Mouse (Mus musculus): ENCODE results near the gene Gm20696. TPM values are rescaled to one million over a fixed set of nuclear protein-coding genes. Genes with fewer than 3 reads are reported as not detected.

Gene Gm20696
- total and polyA plus RNA-seq, 3 experiments, result 1.5 to 7.1 TPM; not detected in 1

DNA sequence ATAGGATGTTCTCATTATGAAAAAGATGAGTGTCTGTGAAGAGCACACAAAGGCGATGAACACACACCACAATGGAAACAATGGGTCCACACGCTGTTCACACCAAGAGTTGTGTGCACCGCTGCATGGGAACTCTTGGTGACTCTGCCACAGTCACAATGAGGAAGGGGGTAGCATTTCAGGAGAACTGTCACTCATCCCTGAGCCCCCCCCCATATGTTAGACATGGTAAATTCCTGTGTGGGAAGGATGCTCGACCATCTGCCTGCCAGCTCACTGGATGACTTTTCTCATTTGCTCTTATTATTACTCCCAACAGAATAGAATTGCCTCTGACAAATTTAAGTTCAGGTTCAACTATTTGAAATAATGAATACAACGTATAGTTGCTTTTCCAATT, 35.0 kb downstream of the Gm20696 start:
- Histone ChIP-seq H3K9me3 (replicated peaks) (peaks cover 65% of the 10 kb centered on the region), H3K4me1 (ENCODE audit: insufficient read depth, low read depth, low read length) (no peaks in the 10 kb centered on the region), H3K36me3 (replicated peaks) (no peaks in the 10 kb centered on the region), H3K27me3 (ENCODE audit: insufficient read depth, low read length) (no peaks in the 10 kb centered on the region), H3K4me3 (ENCODE audit: low read depth, low read length) (no peak overlapping the region)
- ATAC-seq (ENCODE audit: extremely low read depth, insufficient number of reproducible peaks, low FRiP score, poor library complexity, severe bottlenecking), result no peak
- no peak for TF ChIP-seq GATA1 (IDR thresholded peaks at IDR 0.05; ENCODE audit: borderline replicate concordance, low read length)
- TF ChIP-seq TAL1 (conservative IDR thresholded peaks at IDR 0.05; ENCODE audit: low read depth, low read length), result no peak
- DNase-seq (ENCODE audit: low spot score), result no peak

DNA sequence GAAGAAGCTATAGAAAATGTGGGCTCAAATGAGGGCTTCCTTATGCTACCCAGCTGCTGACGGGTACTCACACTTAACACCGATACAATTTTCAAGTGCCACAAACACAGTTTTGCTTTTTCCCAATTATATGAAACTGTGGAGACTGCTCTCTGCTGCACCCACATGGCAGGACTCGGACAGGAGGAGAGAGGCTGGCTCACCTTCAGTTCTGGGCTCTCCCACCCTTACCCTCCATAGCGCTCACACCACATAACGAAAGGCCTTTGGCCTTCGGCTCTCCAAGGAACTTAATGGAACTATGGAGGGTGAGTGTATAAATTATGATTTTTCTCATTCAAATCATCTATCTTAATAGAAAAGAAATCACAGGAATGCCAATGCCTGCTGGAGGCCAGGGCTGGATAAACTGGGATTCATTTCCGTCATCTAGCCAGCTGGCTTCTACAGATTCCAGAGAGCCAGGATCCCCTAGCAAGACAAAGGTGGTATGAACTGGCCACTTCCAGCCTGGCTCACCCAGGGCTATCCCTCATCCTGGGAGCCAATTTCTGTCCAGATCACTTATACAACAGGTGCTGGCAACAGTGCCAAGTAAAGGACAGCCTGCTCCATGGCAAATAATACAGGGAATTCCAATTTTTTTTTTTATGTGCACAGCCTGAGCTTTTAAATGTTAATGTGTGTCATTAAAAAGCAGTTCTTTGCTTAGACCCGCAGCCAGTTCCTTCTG, 36.7 kb downstream of the Gm20696 start:
- Histone ChIP-seq H3K9me3 (replicated peaks) (peaks cover 56% of the 10 kb centered on the region), H3K36me3 (replicated peaks) (no peaks in the 10 kb centered on the region), H3K4me3 (ENCODE audit: low read depth, low read length) (no peak overlapping the region), H3K4me1 (ENCODE audit: insufficient read depth, low read depth, low read length) (no peaks in the 10 kb centered on the region), H3K27me3 (ENCODE audit: insufficient read depth, low read length) (no peaks in the 10 kb centered on the region)
- TF ChIP-seq POLR2AphosphoS5 (IDR thresholded peaks at IDR 0.05; ENCODE audit: insufficient replicate concordance, low read depth, low read length) (no peak), TAL1 (conservative IDR thresholded peaks at IDR 0.05; ENCODE audit: low read depth, low read length) (no peak), GATA2 (IDR thresholded peaks at IDR 0.05; ENCODE audit: borderline replicate concordance, low read depth, low read length) (no peak), CTCF (IDR thresholded peaks at IDR 0.05; ENCODE audit: low read depth, low read length) (no peak), GATA1 (IDR thresholded peaks at IDR 0.05; ENCODE audit: borderline replicate concordance, low read length) (no peak)
- DNase-seq (ENCODE audit: low spot score) (no peak), ATAC-seq (ENCODE audit: extremely low read depth, insufficient number of reproducible peaks, low FRiP score, poor library complexity, severe bottlenecking) (no peak)

DNA sequence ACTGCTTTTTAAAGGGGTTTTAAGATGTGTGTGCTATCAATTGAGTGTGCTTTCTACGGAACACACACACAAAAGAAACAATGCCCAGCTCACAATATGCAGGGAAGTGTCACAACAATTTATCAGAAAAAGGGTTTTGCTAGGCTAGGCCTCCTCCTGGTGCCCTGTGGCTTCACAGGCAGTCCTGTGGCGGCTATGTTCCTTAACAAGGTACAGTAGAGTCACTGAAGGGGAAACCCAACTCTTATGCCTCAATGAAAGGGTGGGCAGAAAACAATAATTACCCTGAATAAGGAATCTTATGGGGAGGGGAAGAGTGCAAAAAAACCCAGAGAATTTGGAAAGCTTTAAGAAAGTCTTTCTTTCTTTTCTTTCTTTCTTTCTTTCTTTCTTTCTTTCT, 40.2 kb downstream of the Gm20696 start:
- H3K36me3 ChIP-seq (replicated peaks), result no peaks in the 10 kb centered on the region
- ATAC-seq (ENCODE audit: extremely low read depth, insufficient number of reproducible peaks, low FRiP score, poor library complexity, severe bottlenecking), result no peak
- H3K9me3 ChIP-seq (replicated peaks), result peaks cover 35% of the 10 kb centered on the region
- DNase-seq (ENCODE audit: low spot score), result no peak
- H3K27me3 ChIP-seq (ENCODE audit: insufficient read depth, low read length), result no peaks in the 10 kb centered on the region
- H3K4me3 ChIP-seq (ENCODE audit: low read depth, low read length), result no peak overlapping the region
- TF ChIP-seq CTCF (IDR thresholded peaks at IDR 0.05; ENCODE audit: low read depth, low read length), result no peak
- no peaks in the 10 kb centered on the region for H3K4me1 ChIP-seq (ENCODE audit: insufficient read depth, low read depth, low read length)

DNA sequence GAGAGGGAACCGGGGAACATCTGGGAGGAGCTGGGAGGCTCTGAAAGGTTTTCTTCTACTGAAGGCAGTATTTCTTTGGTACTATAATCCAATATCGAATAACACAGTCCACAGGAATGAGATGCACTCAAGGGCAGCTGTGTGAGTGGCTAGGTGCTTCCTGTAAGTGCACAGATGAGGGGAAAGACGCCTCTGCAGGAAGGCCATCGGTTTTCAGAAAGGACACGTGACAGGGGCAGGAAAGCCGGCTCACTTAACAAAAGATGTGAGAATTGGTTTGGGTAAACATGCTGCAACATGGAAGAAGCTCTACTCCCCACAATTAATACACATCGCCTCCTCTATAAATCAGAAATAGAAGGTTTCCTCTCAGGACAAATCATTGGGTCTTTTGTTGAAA, 40.8 kb downstream of the Gm20696 start:
- no peak for DNase-seq (ENCODE audit: low spot score)
- no peak for TF ChIP-seq CTCF (IDR thresholded peaks at IDR 0.05; ENCODE audit: low read depth, low read length)
- no peak for TF ChIP-seq GATA1 (IDR thresholded peaks at IDR 0.05; ENCODE audit: borderline replicate concordance, low read length)
- no peak for TF ChIP-seq TAL1 (conservative IDR thresholded peaks at IDR 0.05; ENCODE audit: low read depth, low read length)
- ATAC-seq (ENCODE audit: extremely low read depth, insufficient number of reproducible peaks, low FRiP score, poor library complexity, severe bottlenecking), result no peak
- no peak overlapping the region for H3K4me3 ChIP-seq (ENCODE audit: low read depth, low read length)
- H3K36me3 ChIP-seq (replicated peaks), result no peaks in the 10 kb centered on the region
- H3K27me3 ChIP-seq (ENCODE audit: insufficient read depth, low read length), result no peaks in the 10 kb centered on the region
- no peaks in the 10 kb centered on the region for H3K4me1 ChIP-seq (ENCODE audit: insufficient read depth, low read depth, low read length)
- H3K9me3 ChIP-seq (replicated peaks), result peaks cover 32% of the 10 kb centered on the region

DNA sequence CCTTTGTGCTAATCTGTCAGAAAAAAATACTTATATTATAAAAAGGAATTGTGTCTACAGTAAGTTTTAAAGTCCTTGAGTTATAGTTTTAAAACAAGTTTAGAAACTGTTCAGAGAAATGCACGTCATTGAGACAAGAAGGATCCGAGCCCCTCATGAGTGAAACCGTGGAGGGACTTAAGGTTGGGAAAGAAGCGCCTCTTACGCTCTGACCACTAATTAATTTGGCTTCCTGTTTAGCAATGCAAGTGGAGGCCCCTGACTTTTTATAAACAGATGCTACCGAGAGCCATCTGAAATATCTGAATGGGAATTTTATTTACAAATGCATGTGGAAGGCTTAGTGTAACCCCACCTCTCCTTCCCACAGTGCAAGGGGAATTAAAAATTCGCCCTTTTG, 41.3 kb downstream of the Gm20696 start:
- Histone ChIP-seq H3K27me3 (ENCODE audit: insufficient read depth, low read length) (no peaks in the 10 kb centered on the region), H3K4me1 (ENCODE audit: insufficient read depth, low read depth, low read length) (no peaks in the 10 kb centered on the region), H3K9me3 (replicated peaks) (peaks cover 27% of the 10 kb centered on the region), H3K36me3 (replicated peaks) (no peaks in the 10 kb centered on the region), H3K4me3 (ENCODE audit: low read depth, low read length) (no peak overlapping the region)
- DNase-seq (ENCODE audit: low spot score), result no peak
- no peak for TF ChIP-seq TAL1 (conservative IDR thresholded peaks at IDR 0.05; ENCODE audit: low read depth, low read length)
- no peak for TF ChIP-seq GATA1 (IDR thresholded peaks at IDR 0.05; ENCODE audit: borderline replicate concordance, low read length)
- TF ChIP-seq CTCF (IDR thresholded peaks at IDR 0.05; ENCODE audit: low read depth, low read length), result no peak
- TF ChIP-seq POLR2AphosphoS5 (IDR thresholded peaks at IDR 0.05; ENCODE audit: insufficient replicate concordance, low read depth, low read length), result no peak
- TF ChIP-seq GATA2 (IDR thresholded peaks at IDR 0.05; ENCODE audit: borderline replicate concordance, low read depth, low read length), result no peak
- no peak for ATAC-seq (ENCODE audit: extremely low read depth, insufficient number of reproducible peaks, low FRiP score, poor library complexity, severe bottlenecking)

DNA sequence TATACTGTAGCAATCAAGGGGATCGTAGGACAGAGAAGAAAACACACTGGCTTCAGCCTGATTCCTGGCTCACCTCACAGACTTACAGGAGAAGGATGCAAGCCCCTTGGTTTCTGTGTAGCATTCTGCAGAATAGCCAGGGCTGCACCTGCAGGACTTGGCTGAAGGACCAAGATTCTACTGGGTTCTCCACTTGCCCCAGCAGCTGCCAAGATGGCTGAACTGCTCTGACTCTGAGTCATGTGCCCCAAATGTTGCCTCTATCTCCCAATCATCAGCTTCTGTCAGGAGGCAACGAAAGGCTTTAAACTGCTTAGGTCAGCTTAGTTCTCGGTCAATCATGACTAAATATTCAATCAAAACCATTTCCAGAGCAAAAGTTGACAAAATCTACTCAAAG, 42.1 kb downstream of the Gm20696 start:
- no peak for ATAC-seq (ENCODE audit: extremely low read depth, insufficient number of reproducible peaks, low FRiP score, poor library complexity, severe bottlenecking)
- Histone ChIP-seq H3K9me3 (replicated peaks) (peaks cover 30% of the 10 kb centered on the region), H3K36me3 (replicated peaks) (no peaks in the 10 kb centered on the region), H3K4me1 (ENCODE audit: insufficient read depth, low read depth, low read length) (no peaks in the 10 kb centered on the region), H3K27me3 (ENCODE audit: insufficient read depth, low read length) (no peaks in the 10 kb centered on the region), H3K4me3 (ENCODE audit: low read depth, low read length) (no peak overlapping the region)
- TF ChIP-seq CTCF (IDR thresholded peaks at IDR 0.05; ENCODE audit: low read depth, low read length) (no peak), GATA2 (IDR thresholded peaks at IDR 0.05; ENCODE audit: borderline replicate concordance, low read depth, low read length) (no peak), GATA1 (IDR thresholded peaks at IDR 0.05; ENCODE audit: borderline replicate concordance, low read length) (no peak), POLR2AphosphoS5 (IDR thresholded peaks at IDR 0.05; ENCODE audit: insufficient replicate concordance, low read depth, low read length) (no peak), TAL1 (conservative IDR thresholded peaks at IDR 0.05; ENCODE audit: low read depth, low read length) (no peak)
- no peak for DNase-seq (ENCODE audit: low spot score)

DNA sequence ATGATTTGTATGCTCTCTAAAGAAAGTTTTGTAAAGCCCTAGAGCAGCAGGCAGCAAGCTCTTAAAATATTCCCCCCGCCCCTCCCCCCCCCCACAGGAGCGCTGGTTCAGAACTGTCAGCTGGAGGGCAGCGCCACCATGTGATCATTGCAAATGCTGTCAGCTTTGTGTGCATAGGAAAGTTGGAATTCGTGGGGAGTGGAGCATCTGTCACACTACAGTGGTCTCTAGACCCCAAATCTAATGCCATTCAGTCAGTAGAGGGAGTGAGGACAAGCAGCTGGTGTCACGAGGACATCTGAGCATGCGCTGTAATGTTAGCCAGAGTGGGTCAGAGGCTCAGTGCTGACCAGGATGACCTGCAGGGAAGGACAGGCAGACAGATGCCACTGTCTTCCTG, 43.0 kb downstream of the Gm20696 start:
- Histone ChIP-seq H3K36me3 (replicated peaks) (no peaks in the 10 kb centered on the region), H3K9me3 (replicated peaks) (peaks cover 28% of the 10 kb centered on the region), H3K4me1 (ENCODE audit: insufficient read depth, low read depth, low read length) (no peaks in the 10 kb centered on the region), H3K4me3 (ENCODE audit: low read depth, low read length) (no peak overlapping the region), H3K27me3 (ENCODE audit: insufficient read depth, low read length) (no peaks in the 10 kb centered on the region)
- ATAC-seq (ENCODE audit: extremely low read depth, insufficient number of reproducible peaks, low FRiP score, poor library complexity, severe bottlenecking), result no peak
- TF ChIP-seq TAL1 (conservative IDR thresholded peaks at IDR 0.05; ENCODE audit: low read depth, low read length) (no peak), CTCF (IDR thresholded peaks at IDR 0.05; ENCODE audit: low read depth, low read length) (no peak), GATA1 (IDR thresholded peaks at IDR 0.05; ENCODE audit: borderline replicate concordance, low read length) (no peak), GATA2 (IDR thresholded peaks at IDR 0.05; ENCODE audit: borderline replicate concordance, low read depth, low read length) (no peak), POLR2AphosphoS5 (IDR thresholded peaks at IDR 0.05; ENCODE audit: insufficient replicate concordance, low read depth, low read length) (no peak)
- no peak for DNase-seq (ENCODE audit: low spot score)

Measured in G1E (cell line).